Mouse (Mus musculus) G1E (cell line): ENCODE measurements around the gene Tmem238l. TPM values are rescaled to one million over a fixed set of nuclear protein-coding genes. Genes with fewer than 3 reads are reported as not detected.

Experiments
- ATAC-seq: 2 replicates; pipeline ENCODE4 v1.8.0; 2016; ENCODE audit warnings: mild to moderate bottlenecking; ENCODE audit not compliant: insufficient number of reproducible peaks, poor library complexity, low FRiP score, severe bottlenecking; ENCODE audit errors: extremely low read depth
- DNase-seq: peaks from one replicate; pipeline ENCODE4 v3.0.0; 2012; ENCODE audit warnings: low spot score
- H3K27me3 ChIP-seq: 2 replicates; pipeline ENCODE4 v1.6.1; 2012; ENCODE audit warnings: mild to moderate bottlenecking, low read length, inconsistent platforms; ENCODE audit not compliant: insufficient read depth
- H3K36me3 ChIP-seq: replicated peaks from 2 replicates; pipeline ENCODE3; 2012; ENCODE audit warnings: mild to moderate bottlenecking, inconsistent platforms
- H3K4me1 ChIP-seq: 2 replicates; pipeline ENCODE4 v1.6.1; 2012; ENCODE audit warnings: low read depth, low read length, inconsistent platforms, mixed read lengths; ENCODE audit not compliant: insufficient read depth
- H3K4me3 ChIP-seq: 2 replicates; pipeline ENCODE4 v1.5.1; 2012; ENCODE audit warnings: low read depth, mild to moderate bottlenecking, inconsistent platforms, low read length, moderate library complexity, mixed read lengths
- H3K9me3 ChIP-seq: replicated peaks from 2 replicates; pipeline ENCODE4 v1.6.1; 2012; ENCODE audit warnings: inconsistent platforms
- CTCF ChIP-seq: IDR thresholded peaks from 2 replicates; pipeline ENCODE4 v1.5.1; 2012; ENCODE audit warnings: low read depth, low read length, inconsistent platforms, mixed read lengths
- GATA1 ChIP-seq: IDR thresholded peaks from 2 replicates; pipeline ENCODE4 v1.6.1; 2012; ENCODE audit warnings: borderline replicate concordance, low read length, inconsistent platforms, mixed read lengths
- GATA2 ChIP-seq: IDR thresholded peaks from 2 replicates; pipeline ENCODE4 v1.6.1; 2012; ENCODE audit warnings: low read depth, low read length, inconsistent platforms, borderline replicate concordance
- POLR2AphosphoS5 ChIP-seq: IDR thresholded peaks from 2 replicates; pipeline ENCODE4 v1.6.1; 2012; ENCODE audit warnings: low read depth, low read length, inconsistent platforms; ENCODE audit not compliant: insufficient replicate concordance
- TAL1 ChIP-seq: conservative IDR thresholded peaks from 2 replicates; pipeline ENCODE4 v1.6.1; 2012; ENCODE audit warnings: low read depth, low read length, inconsistent platforms, mixed read lengths
- polyA plus RNA-seq: library from polyadenylated mRNA; stranded (reverse); fragments of >175 nt; gene quantifications from 2 replicates; pipeline ENCODE4 v1.2.3, GENCODE M21; 2012
- total RNA-seq, 2 experiments: library from RNA; stranded (forward) in 1 of 2; stranded (reverse) in 1 of 2; fragments of 200-1000 nt in 1 of 2; fragments of >200 nt in 1 of 2; fragmentation: Nextera tagmentation in 1 of 2; gene quantifications; 2 replicates each; pipeline ENCODE4 v1.2.3; 2014 to 2017

Gene Tmem238l
- total and polyA plus RNA-seq, 3 experiments, result not detected

DNA sequence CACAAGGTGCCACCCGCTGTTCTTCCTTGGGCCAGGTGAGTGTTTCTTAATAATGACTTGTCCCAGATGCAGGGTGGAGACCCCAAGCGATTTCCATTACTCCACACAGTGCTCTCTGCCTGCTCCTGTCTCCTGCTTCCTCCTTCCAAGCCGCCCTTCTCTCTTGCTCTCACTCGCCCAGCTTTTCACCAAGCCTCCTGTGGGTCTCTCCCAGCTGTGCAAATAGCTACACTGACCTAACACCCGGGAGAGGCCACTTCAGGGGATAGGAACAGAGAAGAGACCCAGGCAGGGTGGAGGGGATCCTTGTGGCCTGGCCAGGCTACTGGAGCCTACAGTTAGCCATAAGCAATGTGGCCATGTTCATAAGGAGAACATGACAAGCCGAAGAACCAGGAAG, 9.5 kb upstream of the Tmem238l start:
- Histone ChIP-seq H3K27me3 (no peaks in the 10 kb centered on the region), H3K4me1 (no peaks in the 10 kb centered on the region), H3K9me3 (peaks cover 16% of the 10 kb centered on the region), H3K4me3 (no peak overlapping the region), H3K36me3 (no peaks in the 10 kb centered on the region)
- TF ChIP-seq POLR2AphosphoS5 (no peak), GATA2 (no peak), CTCF (no peak), TAL1 (no peak), GATA1 (no peak)
- DNase-seq, result no peak
- no peak for ATAC-seq

DNA sequence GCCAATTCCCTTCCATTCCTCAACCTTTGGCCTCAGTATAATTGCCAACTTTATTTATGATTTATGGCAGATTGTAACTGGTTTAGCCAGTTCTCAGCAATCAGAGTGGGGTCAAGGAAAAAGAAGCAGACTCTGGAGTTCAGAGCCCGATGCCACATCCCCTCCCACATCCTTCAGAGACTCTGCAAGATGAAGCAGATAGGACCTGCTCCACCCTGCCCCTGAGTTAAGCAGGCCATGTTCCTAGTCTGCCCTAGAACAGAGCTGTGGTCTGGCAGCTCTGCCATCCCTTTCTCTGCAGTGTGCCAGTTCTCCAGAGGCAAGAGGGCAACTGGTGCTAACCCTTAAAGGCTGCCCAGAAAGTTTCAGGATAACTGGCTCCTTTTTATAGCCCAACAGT, 4.4 kb downstream of the Tmem238l start:
- H3K4me3 ChIP-seq, result no peak overlapping the region
- ATAC-seq (no peak), DNase-seq (no peak)
- H3K4me1 ChIP-seq, result no peaks in the 10 kb centered on the region
- no peaks in the 10 kb centered on the region for H3K36me3 ChIP-seq
- no peaks in the 10 kb centered on the region for H3K27me3 ChIP-seq
- no peak for TF ChIP-seq GATA2
- TF ChIP-seq GATA1, result no peak
- TF ChIP-seq TAL1, result no peak
- no peak for TF ChIP-seq POLR2AphosphoS5
- no peak for TF ChIP-seq CTCF
- H3K9me3 ChIP-seq, result peaks cover 30% of the 10 kb centered on the region

DNA sequence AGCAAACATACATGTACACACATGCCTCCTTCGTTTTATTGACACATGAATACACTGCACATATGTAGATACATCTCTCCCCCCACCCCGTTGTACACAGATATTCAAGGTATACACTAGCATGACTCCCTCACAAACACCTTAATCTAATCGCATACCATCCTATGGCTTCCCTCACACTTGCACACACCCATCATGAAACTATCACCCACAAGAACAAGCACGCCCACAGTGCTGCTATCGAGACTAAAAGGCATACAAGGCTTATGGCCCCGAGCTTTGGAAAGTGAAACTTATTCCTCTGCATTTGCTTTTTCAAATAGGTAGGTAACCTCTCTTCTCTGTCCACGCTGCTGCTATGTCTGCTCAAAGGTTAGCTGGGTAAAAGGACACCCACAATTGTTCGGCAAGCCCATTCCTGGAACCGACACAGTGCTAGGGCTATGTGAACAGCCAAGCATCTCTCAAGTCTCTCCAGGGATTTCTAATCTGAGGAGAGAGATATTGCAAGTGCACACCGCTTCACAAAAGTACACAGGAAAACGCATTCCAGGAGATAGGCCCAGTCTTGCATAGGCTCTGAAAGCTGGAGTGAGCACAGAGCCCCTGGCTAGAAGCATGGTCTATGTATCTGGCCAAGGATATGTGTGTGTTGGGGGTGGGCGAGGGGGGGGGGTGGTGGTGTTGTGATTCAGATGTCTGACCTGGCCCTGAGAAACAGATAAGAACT, 5.2 kb downstream of the Tmem238l start:
- DNase-seq (no peak), ATAC-seq (no peak)
- no peak overlapping the region for H3K4me3 ChIP-seq
- no peaks in the 10 kb centered on the region for H3K4me1 ChIP-seq
- TF ChIP-seq TAL1, result no peak
- no peak for TF ChIP-seq POLR2AphosphoS5
- TF ChIP-seq GATA2, result no peak
- no peak for TF ChIP-seq CTCF
- TF ChIP-seq GATA1, result no peak
- no peaks in the 10 kb centered on the region for H3K27me3 ChIP-seq
- H3K36me3 ChIP-seq, result no peaks in the 10 kb centered on the region
- peaks cover 23% of the 10 kb centered on the region for H3K9me3 ChIP-seq

GRCm38 (mm10) chr11:66963462-66963861, 7.0 kb downstream of the Tmem238l start:
- Histone ChIP-seq H3K9me3 (peaks cover 15% of the 10 kb centered on the region), H3K36me3 (no peaks in the 10 kb centered on the region), H3K27me3 (no peaks in the 10 kb centered on the region), H3K4me1 (no peaks in the 10 kb centered on the region), H3K4me3 (no peak overlapping the region)
- DNase-seq (no peak), ATAC-seq (no peak)
- TF ChIP-seq TAL1 (no peak), GATA2 (no peak), CTCF (no peak), GATA1 (no peak), POLR2AphosphoS5 (no peak)

GRCm38 (mm10) chr11:66966500-66967116, 10.2 kb downstream of the Tmem238l start:
- no peak for TF ChIP-seq GATA1
- no peak for TF ChIP-seq TAL1
- no peak for TF ChIP-seq POLR2AphosphoS5
- no peak for TF ChIP-seq CTCF
- no peak for TF ChIP-seq GATA2
- no peak for DNase-seq
- no peak for ATAC-seq
- Histone ChIP-seq H3K4me3 (no peak overlapping the region), H3K9me3 (peaks cover 22% of the 10 kb centered on the region), H3K36me3 (no peaks in the 10 kb centered on the region), H3K4me1 (no peaks in the 10 kb centered on the region), H3K27me3 (no peaks in the 10 kb centered on the region)

DNA sequence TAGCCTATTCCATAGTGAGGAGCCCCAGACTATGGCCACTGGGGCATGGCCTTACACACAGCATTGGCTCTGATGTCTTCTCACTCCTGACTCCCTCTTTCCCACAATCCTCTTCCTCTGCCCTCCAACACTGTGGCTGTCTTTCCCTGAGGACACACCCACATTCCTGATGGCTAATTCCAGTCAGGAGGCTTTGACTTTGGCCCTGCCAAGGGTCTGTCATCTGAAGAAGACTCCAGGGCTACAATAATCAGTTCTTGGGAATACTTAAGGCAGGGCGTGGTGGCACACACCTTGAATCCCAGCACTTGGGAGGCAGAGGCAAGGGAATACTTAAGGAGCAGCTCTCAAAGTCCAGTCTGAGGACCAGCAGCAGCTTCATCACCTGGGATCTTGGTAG, 12.1 kb downstream of the Tmem238l start:
- H3K27me3 ChIP-seq, result no peaks in the 10 kb centered on the region
- H3K9me3 ChIP-seq, result peaks cover 19% of the 10 kb centered on the region
- TF ChIP-seq GATA2, result no peak
- no peak for TF ChIP-seq CTCF
- no peak for TF ChIP-seq TAL1
- no peak for TF ChIP-seq GATA1
- TF ChIP-seq POLR2AphosphoS5, result no peak
- no peaks in the 10 kb centered on the region for H3K36me3 ChIP-seq
- no peaks in the 10 kb centered on the region for H3K4me1 ChIP-seq
- DNase-seq (no peak), ATAC-seq (no peak)
- no peak overlapping the region for H3K4me3 ChIP-seq

- DNase-seq (no peak), ATAC-seq (no peak)
- Histone ChIP-seq H3K9me3 (peaks cover 13% of the 10 kb centered on the region), H3K36me3 (no peaks in the 10 kb centered on the region), H3K4me3 (no peak overlapping the region), H3K4me1 (no peaks in the 10 kb centered on the region), H3K27me3 (no peaks in the 10 kb centered on the region)
- TF ChIP-seq POLR2AphosphoS5 (no peak), TAL1 (no peak), CTCF (no peak), GATA2 (no peak)
These were observed 17.1 kb downstream of the Tmem238l start for GRCm38 (mm10) chr11:66973507-66973906.
